Mouse (Mus musculus) ZHBTc4 (cell line): ENCODE results near the gene Gm11037.
"Not testable (repeated sequence)": the region's sequence is repeated elsewhere in the genome, so short reads cannot be mapped to it uniquely, and the experiment has no call there.

Experiments used
- DNase-seq: peaks from one replicate; pipeline ENCODE4 v3.0.0-alpha.2; 2011; ENCODE audit warnings: low read depth, low spot score

The Gm11037 gene

DNA sequence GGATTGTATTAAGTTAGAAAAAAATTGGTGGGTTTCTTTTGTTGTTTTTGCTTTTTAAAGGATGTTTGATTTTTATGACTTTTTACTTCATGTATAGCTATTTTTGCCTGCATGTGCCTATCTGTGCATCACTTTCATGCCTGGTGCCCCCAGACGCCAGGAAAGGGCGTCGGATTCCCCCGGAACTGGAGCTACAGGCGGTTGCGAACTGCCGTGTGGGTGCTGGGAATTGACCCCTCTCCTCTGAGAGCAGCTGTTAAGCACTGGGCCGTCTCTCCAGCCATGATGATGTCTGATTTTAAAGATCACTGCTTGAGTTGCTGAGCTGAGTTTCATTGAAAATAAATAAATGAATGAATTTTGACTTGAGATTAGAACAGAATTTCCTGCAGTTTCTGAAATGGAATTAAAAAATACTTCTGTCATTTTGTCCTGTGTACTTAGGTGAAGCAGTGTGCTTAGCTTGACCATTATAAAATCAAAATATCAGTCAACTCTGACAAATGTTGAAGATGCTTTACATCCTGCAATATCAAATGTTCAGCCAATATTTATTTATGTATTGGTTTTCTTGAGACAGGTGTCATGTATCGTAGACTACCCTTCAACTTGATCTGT lies at the start of gene Gm11037:
Gene Gm11037 (plus strand): TSS at position 568 of the 618 bp plus-strand sequence.
- DNase-seq = no peak

DNA sequence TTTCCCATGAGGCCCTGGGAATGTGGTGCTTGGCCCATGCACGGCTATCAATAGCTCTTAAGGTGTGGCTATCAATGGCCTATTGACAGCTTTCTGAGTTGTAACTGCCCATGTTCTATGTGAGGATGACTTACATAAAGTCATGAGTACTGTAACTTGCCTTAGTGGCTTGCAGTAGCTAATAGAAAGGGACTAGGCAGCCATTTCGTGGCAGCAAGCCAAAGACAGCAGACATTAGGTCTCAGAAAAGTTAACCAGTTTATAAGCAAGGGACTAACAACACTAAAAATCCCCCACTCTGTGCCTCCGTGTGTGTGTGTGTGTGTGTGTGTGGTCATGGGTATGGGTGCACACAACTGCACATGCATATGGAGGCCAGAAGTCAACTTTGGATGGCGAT lies 49.1 kb upstream of the Gm11037 start:
- DNase-seq = no peak

DNA sequence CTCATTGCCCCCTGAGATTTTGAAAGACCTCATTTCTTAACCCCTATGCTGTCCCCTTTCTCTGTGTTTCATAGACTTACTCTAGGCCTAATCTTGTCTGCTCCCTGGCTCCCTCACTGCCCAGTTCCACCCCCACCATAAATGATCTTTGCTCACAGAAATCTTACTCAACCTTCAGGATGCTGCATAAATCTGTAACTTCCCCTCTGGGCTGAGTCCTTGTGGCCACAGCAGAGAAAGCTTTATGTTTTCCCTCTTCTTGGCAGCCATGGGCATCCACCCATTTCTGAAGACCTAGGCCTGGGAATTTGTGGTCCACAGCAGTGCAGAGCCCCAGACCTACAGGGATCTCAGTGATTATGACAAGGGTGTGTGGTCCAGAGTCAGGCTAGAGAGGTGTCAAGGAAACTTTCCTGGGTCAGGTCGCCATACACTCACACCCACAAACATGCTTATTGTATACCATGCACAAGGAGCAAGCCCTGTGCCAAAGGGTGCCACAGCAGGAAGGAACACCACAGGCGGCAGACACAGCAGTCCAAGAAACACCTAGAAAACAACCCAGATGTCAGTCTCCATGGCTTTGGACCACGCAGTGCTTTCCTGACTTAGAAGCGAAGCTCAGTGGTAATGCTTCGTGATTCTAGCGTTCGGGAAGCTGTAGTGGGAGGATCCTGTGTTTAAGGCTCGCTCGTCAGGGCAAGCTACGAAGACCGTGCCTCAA lies 46.5 kb upstream of the Gm11037 start, which contains the start of gene Siglec1:
Gene Siglec1 (minus strand): TSS at position 99 of the 724 bp plus-strand sequence.
- no peak for DNase-seq

DNA sequence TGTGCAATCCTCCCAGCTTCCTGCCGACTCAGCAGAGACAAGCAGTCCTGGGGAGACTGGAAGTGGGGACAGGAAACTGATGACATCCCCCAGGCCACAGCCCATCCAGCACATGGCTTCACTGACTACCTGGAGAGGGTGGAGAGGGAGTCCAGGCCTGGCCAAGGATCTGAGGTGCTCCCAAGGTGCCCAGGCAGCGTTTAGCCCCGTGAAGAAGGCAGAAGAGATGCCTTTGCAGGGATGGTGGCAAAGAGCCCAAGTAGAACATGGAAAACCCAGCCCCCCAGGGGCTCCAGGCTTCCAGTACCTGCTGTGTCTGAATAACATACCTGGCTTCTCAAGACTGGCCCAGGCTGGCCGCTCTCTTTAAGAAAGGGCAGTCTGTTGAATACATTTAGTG lies 44.7 kb upstream of the Gm11037 start:
- no peak for DNase-seq

DNA sequence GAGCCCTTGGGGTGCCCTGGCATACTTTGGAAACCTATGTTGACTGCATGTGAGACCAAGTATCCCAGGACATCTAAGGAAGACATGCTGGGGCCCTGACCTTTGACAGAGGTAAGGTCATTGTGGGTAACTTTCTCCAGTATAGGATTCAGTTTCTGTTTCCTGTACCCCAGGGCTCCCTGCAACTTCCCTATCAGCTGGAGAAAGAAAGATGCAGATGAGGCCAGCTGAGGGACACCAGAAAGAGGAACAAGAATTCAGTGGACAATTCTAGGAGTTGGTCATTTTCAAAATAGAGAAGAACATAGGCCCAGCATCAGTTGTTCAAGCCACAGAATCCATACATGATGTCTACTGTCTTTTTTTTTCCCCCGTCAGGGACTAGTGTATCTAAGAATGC lies 43.7 kb upstream of the Gm11037 start:
- DNase-seq = no peak

DNA sequence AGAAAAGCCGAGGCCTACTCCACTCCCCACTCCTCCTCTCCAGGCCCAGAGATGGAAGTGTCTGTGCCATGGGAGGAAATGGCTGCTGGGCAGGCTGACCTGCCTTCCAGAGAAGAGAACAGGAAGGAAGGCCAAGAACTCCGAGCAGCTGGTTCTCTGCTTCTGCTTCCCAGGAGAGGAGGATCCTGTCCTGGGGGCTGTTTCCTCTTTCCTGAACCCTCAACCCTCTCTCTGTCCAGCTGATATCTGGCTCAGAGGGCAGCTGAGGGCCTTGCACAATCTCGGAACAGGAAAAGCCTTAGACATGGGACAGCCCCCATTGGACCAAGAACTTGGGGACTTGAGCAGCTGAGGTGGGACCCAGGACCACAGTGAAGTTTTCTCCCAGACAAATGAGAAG lies 42.4 kb upstream of the Gm11037 start:
- DNase-seq = no peak

DNA sequence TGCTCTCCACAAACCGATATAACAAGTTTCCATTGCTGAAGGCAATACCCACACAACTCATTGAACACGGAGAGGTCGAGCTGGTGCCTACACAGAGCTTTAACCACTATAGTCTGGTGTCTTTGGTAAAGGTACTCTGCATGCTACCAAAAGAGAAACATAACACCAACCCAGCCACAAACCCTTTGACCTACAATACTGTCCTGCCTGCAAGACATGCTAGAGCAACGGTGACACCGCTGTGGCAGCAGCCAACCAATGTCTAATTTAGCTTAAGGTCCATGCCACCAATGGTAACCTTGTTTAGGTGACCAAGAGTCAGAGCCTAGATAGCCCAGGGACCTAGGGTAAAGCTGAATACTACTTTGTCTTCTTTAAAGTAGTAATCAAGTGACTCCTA lies 39.7 kb upstream of the Gm11037 start:
- DNase-seq = no peak

DNA sequence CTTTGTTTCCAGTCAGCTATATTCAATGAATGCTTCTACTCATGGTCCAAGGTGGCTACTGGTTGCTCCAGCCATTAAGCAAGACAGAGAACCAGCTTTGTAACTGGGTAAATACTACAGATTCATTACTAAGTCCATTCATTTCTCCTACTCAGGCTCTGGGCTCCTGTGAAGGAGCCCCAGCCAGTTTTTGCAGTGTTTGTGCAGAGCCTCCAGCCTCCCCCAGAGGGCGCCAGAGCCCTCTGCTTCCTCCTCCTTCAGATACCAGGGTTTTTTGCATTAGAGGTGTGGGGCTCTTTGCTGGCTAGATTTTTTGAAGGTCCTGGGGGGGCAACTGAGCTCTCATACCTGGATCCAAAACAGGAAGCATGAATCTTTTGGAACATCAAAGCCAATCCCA lies 38.5 kb upstream of the Gm11037 start:
- DNase-seq = peak; percentile 85

DNA sequence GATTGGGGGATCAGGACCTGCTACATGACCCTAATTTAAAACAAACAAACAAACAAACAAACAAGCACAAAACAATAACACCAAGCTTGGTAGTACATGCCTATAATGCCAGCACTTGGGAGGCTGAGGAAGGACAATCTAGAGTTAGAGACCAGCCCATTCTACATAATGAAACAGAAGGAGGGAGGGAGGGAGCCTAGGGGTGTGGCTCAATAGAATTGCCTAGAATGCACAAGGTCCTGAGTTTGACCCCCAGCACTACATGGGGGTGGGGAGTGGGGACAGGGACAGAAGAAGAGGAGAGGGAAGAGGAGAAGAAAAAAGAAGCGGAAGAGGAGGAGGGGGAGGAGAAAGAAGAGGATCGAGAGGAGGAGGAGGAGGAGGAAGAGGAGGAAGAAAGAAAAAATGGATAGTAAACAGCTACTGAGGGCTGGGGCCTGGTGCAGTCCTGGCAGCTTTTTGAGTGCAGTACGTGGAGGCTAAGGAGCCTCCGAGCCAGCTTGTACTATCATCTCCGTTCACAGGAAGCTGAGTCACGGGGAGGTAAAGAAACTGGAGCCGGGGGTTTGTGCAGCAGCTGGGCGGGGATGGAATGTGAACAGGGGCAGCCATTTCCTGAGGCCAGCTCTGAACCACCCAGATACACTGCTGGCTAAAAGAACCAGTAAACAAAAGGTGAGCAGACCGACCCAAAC lies 37.0 kb upstream of the Gm11037 start:
- peak; percentile 93 for DNase-seq

DNA sequence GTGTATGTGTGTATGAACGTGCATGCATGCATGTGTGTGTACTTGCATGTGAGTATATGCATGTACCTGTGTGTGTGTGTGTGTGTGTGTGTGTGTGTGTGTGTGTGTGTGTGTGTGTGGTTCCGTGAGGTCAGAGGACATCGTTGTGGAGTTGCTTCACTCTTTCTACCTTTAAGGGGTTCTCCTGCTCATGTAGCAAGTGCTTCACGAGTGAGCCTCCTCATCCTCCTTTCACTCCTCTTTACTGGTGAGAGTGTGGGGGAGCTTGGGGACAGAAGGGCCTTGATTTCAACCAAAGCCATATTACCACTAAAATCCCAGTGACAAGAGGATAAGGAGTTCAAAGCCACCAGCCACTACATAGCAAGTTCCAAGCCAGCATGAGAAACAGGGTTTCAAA lies 36.2 kb upstream of the Gm11037 start:
- no peak for DNase-seq

DNA sequence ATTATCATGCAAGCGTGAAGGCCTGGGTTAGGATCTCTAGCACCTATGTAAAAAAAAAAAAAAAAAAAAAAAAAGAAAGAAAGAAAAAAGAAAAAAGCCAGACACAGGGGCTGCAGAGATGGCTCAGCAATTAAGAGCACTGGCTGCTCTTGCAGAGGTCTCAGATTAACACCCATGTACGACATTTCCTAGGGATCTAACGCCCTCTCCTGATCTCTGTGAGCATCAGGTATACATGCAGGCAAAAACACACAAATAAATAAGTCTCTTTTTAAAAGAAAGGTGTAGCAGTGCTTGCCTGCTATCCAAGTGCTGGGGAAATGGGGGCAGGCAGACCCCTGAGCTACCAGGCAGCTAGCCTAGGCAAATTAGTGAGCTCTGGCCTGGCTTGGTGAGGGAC lies 31.8 kb upstream of the Gm11037 start:
- no peak for DNase-seq

DNA sequence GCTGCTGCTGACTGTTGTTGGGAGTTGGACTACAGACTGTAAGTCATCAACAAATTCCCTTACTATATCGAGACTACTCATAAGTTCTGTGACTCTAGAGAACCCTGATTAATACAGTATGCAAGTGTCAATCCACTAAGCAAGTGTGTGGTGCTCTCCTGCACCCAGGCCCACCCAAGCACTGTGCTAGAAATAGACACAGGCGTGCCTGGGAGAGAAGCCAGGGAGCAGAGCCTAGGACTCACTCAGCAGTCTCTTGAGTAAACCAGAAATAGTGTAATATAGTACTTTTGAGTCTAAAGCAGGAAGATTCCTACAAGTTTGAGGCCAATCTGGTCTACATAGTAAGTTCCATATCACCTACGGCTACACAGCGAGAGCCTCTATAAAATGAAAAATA lies 29.3 kb upstream of the Gm11037 start:
- DNase-seq = no peak

DNA sequence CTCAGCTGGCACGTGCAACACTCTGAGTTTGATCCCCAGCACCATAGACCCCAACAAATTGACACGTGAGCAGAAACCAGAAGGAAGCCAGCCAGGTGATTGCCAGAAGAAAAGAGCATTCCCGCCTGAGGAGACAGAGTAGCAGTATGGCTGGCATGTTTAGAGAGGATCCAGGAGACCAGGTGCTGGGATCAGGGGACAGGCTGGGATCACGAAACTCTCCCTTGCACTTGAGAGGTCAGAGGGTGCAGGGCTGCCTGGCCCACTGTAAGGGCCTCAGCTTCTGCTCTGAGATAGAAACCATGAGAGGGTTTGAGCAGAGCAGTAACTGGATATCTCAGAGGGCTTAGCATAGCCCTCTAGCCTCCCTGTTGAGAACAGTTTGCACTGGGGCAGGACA lies 28.2 kb upstream of the Gm11037 start:
- DNase-seq = not testable (repeated sequence)

DNA sequence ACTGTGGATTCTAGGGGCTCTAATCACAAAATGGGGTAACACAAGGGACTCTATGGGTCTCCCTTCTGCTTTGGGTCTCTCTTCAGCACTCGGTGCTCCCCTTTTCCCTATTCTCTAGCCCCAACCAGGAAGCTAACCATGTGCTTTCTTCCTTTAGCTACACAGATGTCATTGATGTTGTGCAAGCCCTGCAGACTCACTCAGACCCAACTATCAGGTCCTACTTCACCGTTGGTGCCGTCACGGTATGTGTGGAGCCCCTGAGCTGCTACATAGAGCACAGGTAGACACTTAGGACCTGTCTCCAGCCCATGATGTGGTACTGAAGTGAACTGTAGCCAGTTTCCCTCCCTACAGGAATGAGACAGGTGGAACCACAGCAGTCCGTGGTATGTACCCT lies 27.3 kb upstream of the Gm11037 start:
- DNase-seq = no peak

DNA sequence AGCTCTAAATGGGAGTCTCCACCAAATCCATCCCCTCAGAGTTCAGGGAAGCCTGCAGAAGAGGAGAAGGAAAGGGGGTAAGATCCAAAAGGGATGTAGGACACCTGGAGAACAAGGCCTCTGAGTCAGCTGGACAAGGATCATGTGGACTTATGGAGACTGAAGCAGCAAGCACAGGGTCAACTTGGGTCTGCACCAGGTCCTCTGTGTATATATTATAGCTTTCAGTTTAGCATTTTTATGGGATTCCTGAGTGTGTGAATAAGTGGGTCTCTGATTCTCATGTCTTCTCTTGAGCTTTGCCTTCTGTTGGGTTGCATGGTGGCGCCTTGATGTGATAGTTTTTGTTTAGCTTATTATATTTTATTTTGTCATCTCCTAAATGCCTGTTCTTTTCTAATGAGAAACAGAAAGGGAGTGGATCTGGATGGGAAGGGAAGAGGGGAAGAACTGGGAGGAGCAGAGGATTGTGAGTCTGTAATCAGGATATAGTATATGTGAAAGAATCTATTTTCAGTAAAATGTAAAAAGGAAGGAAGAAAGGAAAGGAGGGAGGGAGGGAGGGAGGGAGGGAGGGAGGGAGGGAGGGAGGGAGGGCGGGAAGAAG lies 14.2 kb upstream of the Gm11037 start:
- no peak for DNase-seq

DNA sequence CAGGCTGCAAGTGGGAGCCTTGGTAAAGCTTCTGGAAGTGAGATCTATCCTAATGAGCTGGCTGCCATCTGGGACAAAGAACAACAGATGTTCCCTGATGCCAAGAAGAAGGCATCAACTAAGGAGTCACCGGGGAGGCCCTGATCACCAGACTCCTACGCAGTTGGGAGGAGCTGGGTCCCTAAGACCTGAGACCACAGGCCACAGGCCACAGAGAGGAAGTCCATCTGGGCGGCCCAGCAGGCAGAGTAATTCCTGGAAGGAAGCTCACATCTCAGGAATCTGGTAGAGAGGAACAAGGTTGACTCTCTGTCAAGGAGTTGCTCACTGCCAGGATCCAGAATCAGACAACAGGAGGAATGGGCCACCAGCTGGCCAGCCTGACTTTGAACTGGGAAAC lies 9.1 kb upstream of the Gm11037 start:
- no peak for DNase-seq

DNA sequence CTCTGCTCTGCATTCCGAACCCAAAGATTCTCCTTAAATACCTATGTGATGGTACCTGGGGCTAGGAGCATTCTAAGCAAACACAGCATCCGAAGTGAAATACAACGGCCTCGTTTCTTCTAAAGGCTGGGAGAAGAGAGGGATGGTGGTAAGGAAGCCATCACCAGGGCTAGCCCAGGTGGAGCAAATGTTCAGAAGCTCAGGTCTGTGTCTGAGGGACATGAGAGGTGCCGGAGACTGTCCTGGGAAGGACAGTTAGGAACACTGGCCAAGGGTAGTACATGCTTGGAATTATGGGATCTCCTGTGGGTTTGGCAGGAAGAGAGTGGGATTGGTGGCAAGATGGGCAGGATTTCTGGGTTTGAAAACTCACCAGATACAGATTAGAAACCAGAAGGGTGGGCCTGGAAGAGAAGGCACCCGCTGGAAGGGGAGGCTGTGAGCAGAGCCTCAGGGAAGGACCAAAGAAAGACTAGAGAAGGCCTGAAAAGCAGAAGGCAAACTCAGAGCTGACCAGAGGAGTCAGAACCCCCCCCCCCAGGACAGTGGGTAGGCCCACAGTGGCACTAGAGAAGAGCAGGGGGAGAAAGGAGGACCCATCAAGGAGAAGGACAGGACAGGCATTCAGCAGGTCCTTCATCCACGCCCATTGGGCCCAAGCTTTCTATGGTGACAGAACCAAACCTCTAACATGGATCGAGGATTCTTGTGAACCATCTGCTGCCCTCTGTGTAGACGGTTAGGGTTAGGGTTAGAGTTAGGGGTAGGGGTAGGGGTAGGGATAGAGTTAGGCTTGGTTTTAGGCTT lies 7.9 kb upstream of the Gm11037 start:
- DNase-seq = no peak

DNA sequence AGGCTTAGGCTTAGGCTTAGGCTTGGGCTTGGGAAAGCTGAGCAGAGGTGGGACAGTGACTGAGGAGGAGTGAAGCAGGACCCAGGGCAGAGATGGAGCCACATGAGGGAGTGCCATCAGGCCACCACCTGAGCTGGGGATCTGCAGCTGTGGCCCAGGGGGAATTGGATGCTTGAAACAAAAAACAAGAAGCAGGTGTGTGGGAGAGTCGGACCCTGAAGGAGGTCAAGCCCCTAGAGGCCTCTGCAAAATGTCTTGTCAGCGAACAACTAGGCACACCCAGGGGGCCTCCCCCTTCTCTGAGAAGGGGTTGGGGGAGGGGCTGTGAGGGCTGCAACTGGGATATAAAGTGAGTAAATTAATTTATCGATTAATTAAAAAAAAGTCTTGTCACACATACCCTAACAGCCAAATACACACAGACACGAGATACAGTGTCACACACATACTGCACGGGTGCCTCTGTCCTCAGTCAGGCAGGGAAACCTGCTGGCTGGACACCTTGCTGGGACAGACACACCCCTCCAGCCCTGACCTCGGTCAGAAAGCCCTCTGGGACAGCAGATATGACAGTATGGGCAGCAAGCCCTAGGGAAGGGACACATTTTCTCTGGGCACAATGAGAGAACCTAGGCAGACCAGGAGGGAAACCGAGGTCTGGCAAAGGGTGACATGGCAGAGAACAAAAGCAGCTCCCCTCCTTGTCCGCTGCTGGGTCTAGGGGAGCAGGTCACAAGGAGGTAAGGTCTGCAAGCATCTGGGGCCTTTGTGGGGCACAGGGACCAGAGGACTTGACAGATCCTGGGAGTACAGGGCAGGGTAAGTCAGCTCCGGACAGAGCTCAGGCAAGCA lies 7.1 kb upstream of the Gm11037 start:
- DNase-seq = no peak

DNA sequence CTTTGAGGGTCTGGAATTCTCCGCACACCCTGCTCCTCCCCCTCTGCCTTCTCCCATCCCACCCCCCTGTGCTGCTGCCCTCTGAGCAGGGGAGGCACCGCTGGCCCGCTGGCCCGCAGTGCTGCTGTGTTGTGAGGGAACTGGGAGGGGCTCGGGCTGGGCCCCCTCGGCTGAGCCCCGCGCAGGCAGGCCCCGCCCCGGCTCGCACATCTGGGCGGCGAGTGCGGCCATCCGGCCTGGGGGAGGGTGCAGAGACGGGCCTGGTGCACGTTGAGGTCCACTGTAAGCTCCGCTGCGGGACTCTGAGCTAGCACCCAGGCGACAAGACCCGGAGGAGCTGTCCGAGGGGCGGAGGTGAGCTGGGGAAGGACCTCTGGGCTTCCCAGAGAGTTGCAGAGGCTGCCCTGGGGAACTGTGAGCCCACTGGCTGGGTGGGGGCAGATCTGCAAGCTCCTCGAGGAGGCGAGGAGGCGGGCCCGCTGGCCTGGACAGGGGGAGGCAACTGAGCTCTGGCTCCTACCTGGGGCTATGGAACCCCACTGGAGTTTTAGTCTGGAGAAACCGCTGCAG lies 6.1 kb upstream of the Gm11037 start, which contains the start of gene Hspa12b:
Gene Hspa12b (plus strand): TSS at position 120 of the 570 bp plus-strand sequence.
- DNase-seq = peak; percentile 26

DNA sequence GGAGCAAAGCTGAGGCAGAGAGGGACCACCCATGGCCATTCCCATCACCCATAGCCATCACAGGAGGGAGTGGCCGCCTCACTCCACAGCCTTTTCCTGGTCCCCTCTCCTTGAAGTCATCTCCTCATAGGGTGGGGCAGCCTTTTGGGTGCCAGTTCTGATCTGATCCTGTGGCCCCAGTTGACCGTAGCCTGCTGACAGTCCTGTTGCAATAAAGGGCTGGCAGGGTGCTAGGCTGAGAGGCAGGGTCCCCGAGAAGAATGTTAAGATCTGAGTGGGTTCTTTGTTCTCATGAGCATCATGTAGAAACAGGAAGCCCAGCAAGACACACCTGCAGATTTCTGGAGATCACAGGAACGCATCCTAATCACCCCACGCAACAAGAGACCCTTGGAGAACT lies 5.1 kb upstream of the Gm11037 start:
- DNase-seq = no peak
